Mouse (Mus musculus) neural tube, embryonic 12.5 days (tissue): Measurements from ENCODE around the gene Tspan9. TPM values are rescaled to one million over a fixed set of nuclear protein-coding genes. Genes with fewer than 3 reads are reported as not detected.

Experiments
- ATAC-seq: fragments of 200-750 bp; cut with Nextera tagmentation; 2 replicates; pipeline ENCODE4 v1.8.0; 2017; ENCODE audit warnings: low read depth, mild to moderate bottlenecking, moderate TSS enrichment, moderate library complexity; ENCODE audit not compliant: low FRiP score
- H3K27ac ChIP-seq: fragments of 300-500 bp; sonication (generic); 2 replicates; pipeline ENCODE4 v1.5.1; 2016
- H3K27me3 ChIP-seq: fragments of 300-500 bp; sonication (generic); replicated peaks from 2 replicates; pipeline ENCODE4 v1.6.1; 2016; ENCODE audit warnings: mild to moderate bottlenecking
- H3K36me3 ChIP-seq: fragments of 300-500 bp; sonication (generic); 2 replicates; pipeline ENCODE4 v1.6.1; 2016; ENCODE audit warnings: mild to moderate bottlenecking
- H3K4me1 ChIP-seq: fragments of 300-500 bp; sonication (generic); 2 replicates; pipeline ENCODE4 v1.6.1; 2016
- H3K4me2 ChIP-seq: fragments of 300-500 bp; sonication (generic); replicated peaks from 2 replicates; pipeline ENCODE4 v1.6.1; 2016; ENCODE audit warnings: mild to moderate bottlenecking
- H3K4me3 ChIP-seq: fragments of 300-500 bp; sonication (generic); 2 replicates; pipeline ENCODE4 v1.5.1; 2016
- H3K9ac ChIP-seq: fragments of 300-500 bp; sonication (generic); 2 replicates; pipeline ENCODE4 v1.6.1; 2016; ENCODE audit warnings: mild to moderate bottlenecking
- H3K9me3 ChIP-seq: fragments of 300-500 bp; sonication (generic); 2 replicates; pipeline ENCODE4 v1.6.1; 2016; ENCODE audit warnings: mild to moderate bottlenecking
- WGBS: fragments of 180-500 bp; shearing (Covaris S2); methylation state at CpG from one replicate; pipeline ENCODE4 v1.1.7; 2016; 5-methylcytosine and 5-hydroxymethylcytosine counted together
- polyA plus RNA-seq: library from polyadenylated mRNA; unstranded; fragments of >200 nt; fragmentation: Nextera tagmentation; extraction: Ambion mirVana; gene quantifications from 2 replicates; pipeline ENCODE4 v1.2.1, GENCODE M21; 2016

Gene Tspan9
- polyA plus RNA-seq, 1 experiment from 2014 or later, result 58.4 TPM

DNA sequence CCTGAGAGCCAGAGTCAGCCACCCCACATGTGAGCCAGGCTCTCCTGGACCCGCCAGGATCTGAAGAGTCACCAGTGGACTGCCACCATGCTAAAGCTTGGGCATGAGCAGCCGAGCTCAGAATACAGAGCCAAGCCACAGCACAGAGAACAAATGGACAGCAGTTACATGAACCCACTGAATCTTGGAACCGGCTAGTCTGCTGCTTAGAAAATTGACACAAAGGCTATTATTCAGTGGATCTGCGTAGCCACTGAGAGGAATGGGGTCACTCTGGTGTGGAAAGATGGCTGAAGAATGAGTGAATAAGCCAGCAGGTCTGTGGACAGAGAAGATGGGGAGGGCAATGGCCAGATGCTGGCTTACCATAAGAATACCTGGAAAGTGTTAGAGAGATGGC, 12.7 kb downstream of the Tspan9 start:
- no peak for ATAC-seq
- no peak overlapping the region for H3K4me3 ChIP-seq
- H3K4me1 ChIP-seq, result peaks cover 15% of the 10 kb centered on the region
- WGBS, result 72% methylated on average over 4 of the region's 4 CpGs
- H3K9ac ChIP-seq, result no peak overlapping the region
- H3K27ac ChIP-seq, result no peak overlapping the region
- no peaks in the 10 kb centered on the region for H3K36me3 ChIP-seq
- no peaks in the 10 kb centered on the region for H3K9me3 ChIP-seq
- no peak overlapping the region for H3K4me2 ChIP-seq
- H3K27me3 ChIP-seq, result no peaks in the 10 kb centered on the region

GRCm38 (mm10) chr6:128129382-128129781, 14.0 kb downstream of the Tspan9 start:
- H3K27ac ChIP-seq, result no peak overlapping the region
- WGBS, result 49% methylated on average over 5 of the region's 5 CpGs
- ATAC-seq, result no peak
- H3K27me3 ChIP-seq, result no peaks in the 10 kb centered on the region
- no peaks in the 10 kb centered on the region for H3K36me3 ChIP-seq
- no peak overlapping the region for H3K4me3 ChIP-seq
- H3K9ac ChIP-seq, result no peak overlapping the region
- H3K4me1 ChIP-seq, result peaks cover 5% of the 10 kb centered on the region
- no peak overlapping the region for H3K4me2 ChIP-seq
- H3K9me3 ChIP-seq, result no peaks in the 10 kb centered on the region

DNA sequence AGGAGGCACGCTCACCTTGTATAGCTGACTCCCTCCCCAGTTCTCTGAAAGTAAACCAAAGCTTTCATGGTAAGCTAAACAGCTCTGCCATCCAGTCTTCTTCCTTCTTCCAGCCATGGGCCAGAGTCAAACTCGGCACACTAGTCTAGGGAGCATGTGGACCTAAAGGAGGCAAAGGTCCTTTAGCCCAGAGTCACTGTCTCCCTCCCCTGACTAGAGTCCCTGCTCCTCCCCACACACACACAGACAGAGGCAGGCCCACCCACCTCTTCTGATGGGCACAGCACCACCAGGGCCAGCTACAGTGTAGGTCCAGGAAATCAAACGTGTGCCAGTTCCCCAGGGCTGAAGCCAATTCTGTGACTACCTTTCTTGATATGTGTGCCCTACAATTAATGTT, 16.1 kb downstream of the Tspan9 start:
- no peak overlapping the region for H3K4me3 ChIP-seq
- ATAC-seq, result no peak
- no peaks in the 10 kb centered on the region for H3K36me3 ChIP-seq
- H3K27me3 ChIP-seq, result no peaks in the 10 kb centered on the region
- H3K9me3 ChIP-seq, result no peaks in the 10 kb centered on the region
- no peak overlapping the region for H3K27ac ChIP-seq
- 89% methylated on average over 3 of the region's 3 CpGs for WGBS
- H3K4me2 ChIP-seq, result no peak overlapping the region
- H3K4me1 ChIP-seq, result no peaks in the 10 kb centered on the region; the same call in 1 of the 2 replicates
- no peak overlapping the region for H3K9ac ChIP-seq

- Histone ChIP-seq H3K4me1 (no peaks in the 10 kb centered on the region; the same call in 1 of the 2 replicates), H3K27ac (no peak overlapping the region)
Measured at GRCm38 (mm10) chr6:128126876-128127275, 16.5 kb downstream of the Tspan9 start.

GRCm38 (mm10) chr6:128125464-128125863, 17.9 kb downstream of the Tspan9 start:
- H3K27me3 ChIP-seq, result no peaks in the 10 kb centered on the region
- no peak overlapping the region for H3K9ac ChIP-seq
- H3K4me3 ChIP-seq, result no peak overlapping the region
- H3K27ac ChIP-seq, result no peak overlapping the region
- WGBS, result 79% methylated on average over 3 of the region's 3 CpGs
- H3K4me1 ChIP-seq, result peaks cover 4% of the 10 kb centered on the region; the same call in 1 of the 2 replicates
- ATAC-seq, result no peak
- no peak overlapping the region for H3K4me2 ChIP-seq
- no peaks in the 10 kb centered on the region for H3K9me3 ChIP-seq
- H3K36me3 ChIP-seq, result no peaks in the 10 kb centered on the region

More at GRCm38 (mm10) chr6:128126876-128127275, 16.5 kb downstream of the Tspan9 start:
- no peaks in the 10 kb centered on the region for H3K36me3 ChIP-seq
- H3K9me3 ChIP-seq, result no peaks in the 10 kb centered on the region
- no peaks in the 10 kb centered on the region for H3K27me3 ChIP-seq
- no peak for ATAC-seq
- WGBS, result 81% methylated on average over 4 of the region's 4 CpGs
- no peak overlapping the region for H3K4me2 ChIP-seq
- H3K4me3 ChIP-seq, result no peak overlapping the region
- H3K9ac ChIP-seq, result no peak overlapping the region

- WGBS, result 83% methylated on average over 10 of the region's 10 CpGs
- no peaks in the 10 kb centered on the region for H3K9me3 ChIP-seq
- no peak for ATAC-seq
Measured at GRCm38 (mm10) chr6:128124222-128124971, 19.0 kb downstream of the Tspan9 start.

GRCm38 (mm10) chr6:128122127-128122526, 21.3 kb downstream of the Tspan9 start:
- Histone ChIP-seq H3K27ac (no peak overlapping the region), H3K36me3 (no peaks in the 10 kb centered on the region), H3K9me3 (no peaks in the 10 kb centered on the region), H3K9ac (no peak overlapping the region), H3K4me3 (no peak overlapping the region), H3K4me2 (no peak overlapping the region), H3K4me1 (peaks cover 10% of the 10 kb centered on the region), H3K27me3 (no peaks in the 10 kb centered on the region)
- WGBS, result 61% methylated on average over 5 of the region's 5 CpGs
- ATAC-seq, result no peak

More at GRCm38 (mm10) chr6:128124222-128124971, 19.0 kb downstream of the Tspan9 start:
- Histone ChIP-seq H3K4me3 (no peak overlapping the region), H3K27me3 (no peaks in the 10 kb centered on the region), H3K36me3 (no peaks in the 10 kb centered on the region), H3K4me1 (peaks cover 5% of the 10 kb centered on the region; the same call in 1 of the 2 replicates), H3K27ac (no peak overlapping the region), H3K9ac (no peak overlapping the region), H3K4me2 (no peak overlapping the region)

DNA sequence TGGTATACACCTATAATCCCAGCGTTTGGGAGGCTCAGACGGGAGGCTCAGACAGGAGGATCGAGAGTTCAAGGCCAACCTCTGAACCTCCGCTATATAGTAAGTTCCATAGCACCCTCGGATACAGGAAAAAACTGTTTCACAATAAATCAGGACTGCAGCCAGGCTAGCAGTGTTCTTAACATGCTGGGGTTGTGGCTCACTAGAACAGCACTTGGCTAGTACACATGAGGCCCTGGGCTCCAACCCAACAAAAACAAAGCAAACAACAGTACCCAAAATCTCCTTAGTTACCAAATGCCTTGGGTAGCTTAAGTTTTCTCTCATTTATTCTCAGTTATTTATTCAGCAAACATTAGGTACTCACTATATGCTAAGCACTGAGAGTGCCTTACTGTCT, 21.7 kb downstream of the Tspan9 start:
- H3K27ac ChIP-seq, result no peak overlapping the region
- H3K9ac ChIP-seq, result no peak overlapping the region
- peaks cover 14% of the 10 kb centered on the region for H3K4me1 ChIP-seq
- 94% methylated on average over 5 of the region's 5 CpGs for WGBS
- H3K4me2 ChIP-seq, result no peak overlapping the region
- no peaks in the 10 kb centered on the region for H3K27me3 ChIP-seq
- no peaks in the 10 kb centered on the region for H3K9me3 ChIP-seq
- H3K36me3 ChIP-seq, result no peaks in the 10 kb centered on the region
- no peak overlapping the region for H3K4me3 ChIP-seq
- no peak for ATAC-seq

DNA sequence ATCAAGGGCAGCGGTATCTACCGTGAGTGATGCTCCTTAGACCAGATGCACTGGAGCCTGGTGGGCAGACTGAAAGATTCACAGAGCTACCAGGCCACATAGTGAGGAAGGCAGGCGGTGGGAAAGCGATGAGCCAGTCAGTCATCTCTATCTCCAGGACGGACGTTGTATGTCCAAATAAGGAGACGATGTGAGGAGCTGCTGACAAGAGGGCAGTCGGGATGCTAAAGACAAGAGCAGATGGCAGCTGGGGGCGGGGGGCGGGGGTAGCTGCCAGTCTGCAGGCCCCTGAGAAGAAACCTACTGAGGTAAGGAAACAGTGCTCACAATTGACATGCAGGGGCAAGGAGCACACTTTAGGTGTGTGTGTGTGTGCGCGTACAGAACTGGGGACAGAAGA, 22.6 kb downstream of the Tspan9 start:
- no peak overlapping the region for H3K4me2 ChIP-seq
- H3K4me1 ChIP-seq, result peaks cover 17% of the 10 kb centered on the region
- H3K4me3 ChIP-seq, result no peak overlapping the region
- H3K36me3 ChIP-seq, result no peaks in the 10 kb centered on the region
- 74% methylated on average over 12 of the region's 12 CpGs for WGBS
- H3K27me3 ChIP-seq, result no peaks in the 10 kb centered on the region
- H3K9ac ChIP-seq, result no peak overlapping the region
- no peak overlapping the region for H3K27ac ChIP-seq
- no peaks in the 10 kb centered on the region for H3K9me3 ChIP-seq
- ATAC-seq, result no peak

DNA sequence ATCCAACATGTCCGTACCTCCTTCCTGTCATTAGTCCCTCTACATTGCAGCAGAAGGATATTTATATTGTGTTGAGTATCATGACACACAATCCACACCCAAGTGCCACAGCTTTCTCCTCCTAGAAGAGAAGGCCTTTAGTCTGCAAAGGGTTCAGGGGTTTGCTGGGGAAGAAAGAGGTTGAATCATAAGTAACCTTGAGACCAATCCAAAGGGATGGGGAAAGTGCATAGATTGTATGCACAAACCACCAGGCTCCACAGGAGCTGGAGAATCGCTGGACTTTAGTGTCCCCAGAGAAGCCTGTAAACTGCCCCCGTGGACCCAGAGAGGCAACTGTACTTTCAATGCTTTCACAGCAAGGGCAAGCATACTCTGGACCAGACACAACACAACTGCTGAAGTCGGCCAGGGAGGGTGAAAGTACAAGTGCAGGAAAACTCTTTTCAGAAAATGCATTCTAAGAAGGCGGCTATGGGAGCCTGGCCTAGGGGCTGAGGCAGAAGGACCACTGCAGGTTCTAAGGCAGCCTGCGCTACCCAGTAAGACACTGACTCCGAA, 24.6 kb downstream of the Tspan9 start:
- Histone ChIP-seq H3K9ac (no peak overlapping the region), H3K36me3 (no peaks in the 10 kb centered on the region), H3K4me1 (peaks cover 26% of the 10 kb centered on the region), H3K27ac (no peak overlapping the region), H3K4me3 (no peak overlapping the region), H3K27me3 (no peaks in the 10 kb centered on the region), H3K4me2 (no peak overlapping the region), H3K9me3 (no peaks in the 10 kb centered on the region)
- 92% methylated on average over 7 of the region's 7 CpGs for WGBS
- no peak for ATAC-seq

- ATAC-seq, result 0 out of 2 replicates have a peak, but pooled peaks have one; percentile 17
- Histone ChIP-seq H3K27ac (0 out of 2 replicates have a peak overlapping the region, but pooled peaks have one; percentile 27), H3K4me1 (peaks cover 41% of the 10 kb centered on the region), H3K9me3 (no peaks in the 10 kb centered on the region), H3K27me3 (no peaks in the 10 kb centered on the region), H3K36me3 (no peaks in the 10 kb centered on the region), H3K9ac (no peak overlapping the region), H3K4me2 (no peak overlapping the region), H3K4me3 (no peak overlapping the region)
- WGBS, result 65% methylated on average over 10 of the region's 10 CpGs
Measured at GRCm38 (mm10) chr6:128116836-128117542, 26.4 kb downstream of the Tspan9 start.

DNA sequence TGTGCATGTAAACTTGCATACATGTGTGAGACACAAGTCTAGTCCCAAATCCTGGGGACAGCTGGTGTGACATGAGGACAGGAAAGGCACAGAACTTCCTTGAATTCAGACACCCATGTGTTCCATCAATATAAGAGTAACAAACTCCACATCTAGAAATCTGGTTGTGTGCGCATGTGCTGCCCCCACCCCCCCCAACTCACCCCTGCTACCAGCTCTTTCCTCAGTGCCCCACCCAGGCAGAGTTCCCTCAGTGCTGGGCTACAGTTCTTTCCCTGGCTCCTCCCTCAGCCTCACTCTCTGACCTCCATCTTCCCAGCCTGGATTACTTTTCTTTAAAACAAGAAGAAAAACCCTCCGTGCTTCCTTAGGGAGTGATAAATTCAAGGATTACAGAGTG, 27.1 kb downstream of the Tspan9 start:
- H3K9me3 ChIP-seq, result no peaks in the 10 kb centered on the region
- no peaks in the 10 kb centered on the region for H3K27me3 ChIP-seq
- no peak for ATAC-seq
- no peak overlapping the region for H3K4me3 ChIP-seq
- peaks cover 47% of the 10 kb centered on the region for H3K4me1 ChIP-seq
- no peaks in the 10 kb centered on the region for H3K36me3 ChIP-seq
- no peak overlapping the region for H3K27ac ChIP-seq
- 74% methylated on average over 2 of the region's 2 CpGs for WGBS
- no peak overlapping the region for H3K4me2 ChIP-seq
- H3K9ac ChIP-seq, result no peak overlapping the region
